Mouse (Mus musculus) neural tube, embryonic 13.5 days (tissue): Measurements from ENCODE around the gene Cltb. TPM values are rescaled to one million over a fixed set of nuclear protein-coding genes. Genes with fewer than 3 reads are reported as not detected.
A peak's percentile ranks its signal among the peaks of the same experiment; 100 is the strongest.

Experiments used
- ATAC-seq: fragments of 200-750 bp; cut with Nextera tagmentation; 2 replicates; pipeline ENCODE4 v1.8.0; 2017; ENCODE audit warnings: low read depth, mild to moderate bottlenecking, moderate TSS enrichment, moderate library complexity
- H3K27ac ChIP-seq: fragments of 300-500 bp; sonication (generic); replicated peaks from 2 replicates; pipeline ENCODE4 v1.5.1; 2015; ENCODE audit warnings: moderate library complexity, mild to moderate bottlenecking, inconsistent platforms
- H3K27me3 ChIP-seq: fragments of 300-500 bp; sonication (generic); 2 replicates; pipeline ENCODE4 v1.6.1; 2015; ENCODE audit warnings: mild to moderate bottlenecking, inconsistent platforms
- H3K36me3 ChIP-seq: fragments of 300-500 bp; sonication (generic); 2 replicates; pipeline ENCODE4 v1.6.1; 2015; ENCODE audit warnings: mild to moderate bottlenecking, inconsistent platforms
- H3K4me1 ChIP-seq: fragments of 300-500 bp; sonication (generic); replicated peaks from 2 replicates; pipeline ENCODE4 v1.6.1; 2015; ENCODE audit warnings: inconsistent platforms
- H3K4me2 ChIP-seq: fragments of 300-500 bp; sonication (generic); 2 replicates; pipeline ENCODE4 v1.6.1; 2015; ENCODE audit warnings: inconsistent platforms, mild to moderate bottlenecking, moderate library complexity
- H3K4me3 ChIP-seq: fragments of 300-500 bp; sonication (generic); 2 replicates; pipeline ENCODE4 v1.5.1; 2015; ENCODE audit warnings: mild to moderate bottlenecking, inconsistent platforms
- H3K9ac ChIP-seq: fragments of 300-500 bp; sonication (generic); 2 replicates; pipeline ENCODE4 v1.6.1; 2015; ENCODE audit warnings: moderate library complexity, mild to moderate bottlenecking, inconsistent platforms
- H3K9me3 ChIP-seq: fragments of 300-500 bp; sonication (generic); 2 replicates; pipeline ENCODE4 v1.6.1; 2016; ENCODE audit warnings: inconsistent platforms
- WGBS: fragments of 180-500 bp; shearing (Covaris S2); methylation state at CpG from one replicate; pipeline ENCODE4 v1.1.7; 2015; 5-methylcytosine and 5-hydroxymethylcytosine counted together
- polyA plus RNA-seq: library from polyadenylated mRNA; unstranded; fragments of >200 nt; fragmentation: Nextera tagmentation; extraction: Ambion mirVana; gene quantifications from 2 replicates; pipeline ENCODE4 v1.2.1, GENCODE M21; 2015

Gene Cltb
- polyA plus RNA-seq, 1 experiment from 2014 or later: 142 TPM

GRCm38 (mm10) chr13:54572621-54573020, 38.5 kb downstream of the Cltb start:
- no peaks in the 10 kb centered on the region for H3K9me3 ChIP-seq
- H3K27me3 ChIP-seq: peaks cover 3% of the 10 kb centered on the region; the same call in 1 of the 2 replicates
- ATAC-seq: no peak
- H3K36me3 ChIP-seq: peaks cover 10% of the 10 kb centered on the region; the same call in 1 of the 2 replicates
- H3K4me1 ChIP-seq: peaks cover 28% of the 10 kb centered on the region
- 84% methylated on average over 4 of the region's 4 CpGs for WGBS
- no peak overlapping the region for H3K27ac ChIP-seq
- H3K4me3 ChIP-seq: no peak overlapping the region
- no peak overlapping the region for H3K4me2 ChIP-seq
- no peak overlapping the region for H3K9ac ChIP-seq

- no peak overlapping the region for H3K4me2 ChIP-seq
- no peak overlapping the region for H3K4me3 ChIP-seq
- ATAC-seq: no peak
- H3K27ac ChIP-seq: no peak overlapping the region
- WGBS: 34% methylated on average over 2 of the region's 2 CpGs
- peaks cover 3% of the 10 kb centered on the region; the same call in 1 of the 2 replicates for H3K27me3 ChIP-seq
- H3K36me3 ChIP-seq: 0 out of 2 replicates have a peak, but pooled peaks cover under 1% of the 10 kb centered on the region
- peaks cover 18% of the 10 kb centered on the region for H3K4me1 ChIP-seq
- H3K9ac ChIP-seq: no peak overlapping the region
- H3K9me3 ChIP-seq: no peaks in the 10 kb centered on the region
These were observed 39.5 kb downstream of the Cltb start for GRCm38 (mm10) chr13:54571637-54572036.

DNA sequence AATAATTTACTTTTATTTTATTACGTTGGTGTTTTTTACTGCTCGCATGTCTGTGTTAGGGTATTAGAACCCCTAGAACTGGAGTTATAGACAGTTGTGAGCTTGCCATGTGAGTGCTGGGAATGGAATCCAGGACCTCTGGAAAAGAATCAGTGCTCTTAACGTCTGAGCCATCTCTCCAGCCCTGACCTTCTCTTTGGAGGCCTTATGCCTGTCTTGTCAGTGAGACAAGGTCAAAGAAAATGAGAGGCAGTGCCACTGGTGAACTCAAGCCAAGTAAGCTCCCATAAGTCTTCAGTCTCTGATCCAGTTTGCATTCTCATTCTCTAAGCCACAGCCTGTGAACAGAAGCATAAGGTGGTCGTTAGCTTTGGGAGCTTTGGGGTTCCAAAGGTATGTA, 40.4 kb downstream of the Cltb start:
- Histone ChIP-seq H3K9ac (no peak overlapping the region), H3K27me3 (peaks cover 3% of the 10 kb centered on the region; the same call in 1 of the 2 replicates), H3K4me2 (no peak overlapping the region), H3K27ac (no peak overlapping the region), H3K9me3 (no peaks in the 10 kb centered on the region), H3K4me3 (no peak overlapping the region), H3K4me1 (peaks cover 9% of the 10 kb centered on the region), H3K36me3 (no peaks in the 10 kb centered on the region)
- ATAC-seq: no peak
- WGBS: 81% methylated on average over 4 of the region's 4 CpGs

- WGBS: 52% methylated on average over 1 of the region's 1 CpGs
- ATAC-seq: no peak
- no peak overlapping the region for H3K27ac ChIP-seq
These were observed 41.9 kb downstream of the Cltb start for GRCm38 (mm10) chr13:54569282-54569681.

DNA sequence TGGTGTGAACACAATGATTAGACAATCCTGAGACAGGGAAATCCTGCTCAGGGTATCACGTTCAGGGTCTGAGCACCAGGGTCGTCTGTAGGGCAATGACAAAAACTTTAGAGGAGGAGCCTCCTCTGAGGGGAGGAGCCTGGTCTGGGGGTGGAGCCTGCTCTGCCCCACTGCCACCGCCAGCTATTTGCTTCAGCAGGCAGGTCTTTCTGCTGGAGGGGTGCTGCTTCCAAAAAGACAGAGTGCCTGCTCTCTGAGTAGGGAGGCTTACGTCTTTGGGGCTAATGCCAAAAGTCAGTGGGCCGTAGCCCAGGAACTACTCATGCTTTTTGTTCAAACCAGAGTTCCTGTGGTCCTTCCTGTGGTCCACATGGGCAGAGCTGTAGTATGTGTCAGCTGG, 42.8 kb downstream of the Cltb start:
- 43% methylated on average over 5 of the region's 5 CpGs for WGBS
- H3K27me3 ChIP-seq: no peaks in the 10 kb centered on the region; the same call in 1 of the 2 replicates
- ATAC-seq: no peak

More at GRCm38 (mm10) chr13:54569282-54569681, 41.9 kb downstream of the Cltb start:
- H3K36me3 ChIP-seq: no peaks in the 10 kb centered on the region
- H3K4me2 ChIP-seq: no peak overlapping the region
- no peaks in the 10 kb centered on the region for H3K9me3 ChIP-seq
- peaks cover 3% of the 10 kb centered on the region; the same call in 1 of the 2 replicates for H3K27me3 ChIP-seq
- peaks cover 3% of the 10 kb centered on the region for H3K4me1 ChIP-seq
- H3K9ac ChIP-seq: no peak overlapping the region
- no peak overlapping the region for H3K4me3 ChIP-seq

GRCm38 (mm10) chr13:54565594-54566345, 45.4 kb downstream of the Cltb start:
- ATAC-seq: peak; percentile 57
- Histone ChIP-seq H3K4me3 (peak overlapping the region; percentile 88), H3K27ac (peak overlapping the region; percentile 90; the same call in 1 of the 2 replicates), H3K27me3 (no peaks in the 10 kb centered on the region), H3K4me1 (peaks cover 17% of the 10 kb centered on the region), H3K4me2 (peak overlapping the region; percentile 78), H3K9me3 (no peaks in the 10 kb centered on the region), H3K36me3 (peaks cover 26% of the 10 kb centered on the region), H3K9ac (peak overlapping the region; percentile 38; the same call in 1 of the 2 replicates)
- 52% methylated on average over 8 of the region's 8 CpGs for WGBS

More for the DNA sequence above, 42.8 kb downstream of the Cltb start:
- Histone ChIP-seq H3K4me3 (no peak overlapping the region), H3K4me1 (peaks cover 10% of the 10 kb centered on the region), H3K36me3 (no peaks in the 10 kb centered on the region), H3K4me2 (no peak overlapping the region), H3K9ac (no peak overlapping the region), H3K27ac (no peak overlapping the region), H3K9me3 (no peaks in the 10 kb centered on the region)

GRCm38 (mm10) chr13:54565201-54565581, 46.0 kb downstream of the Cltb start, which contains the start of gene 4833439L19Rik:
Gene 4833439L19Rik (minus strand): TSS chr13:54565435.
- under 1% methylated on average over 27 of the region's 27 CpGs for WGBS
- ATAC-seq: peak; percentile 97

DNA sequence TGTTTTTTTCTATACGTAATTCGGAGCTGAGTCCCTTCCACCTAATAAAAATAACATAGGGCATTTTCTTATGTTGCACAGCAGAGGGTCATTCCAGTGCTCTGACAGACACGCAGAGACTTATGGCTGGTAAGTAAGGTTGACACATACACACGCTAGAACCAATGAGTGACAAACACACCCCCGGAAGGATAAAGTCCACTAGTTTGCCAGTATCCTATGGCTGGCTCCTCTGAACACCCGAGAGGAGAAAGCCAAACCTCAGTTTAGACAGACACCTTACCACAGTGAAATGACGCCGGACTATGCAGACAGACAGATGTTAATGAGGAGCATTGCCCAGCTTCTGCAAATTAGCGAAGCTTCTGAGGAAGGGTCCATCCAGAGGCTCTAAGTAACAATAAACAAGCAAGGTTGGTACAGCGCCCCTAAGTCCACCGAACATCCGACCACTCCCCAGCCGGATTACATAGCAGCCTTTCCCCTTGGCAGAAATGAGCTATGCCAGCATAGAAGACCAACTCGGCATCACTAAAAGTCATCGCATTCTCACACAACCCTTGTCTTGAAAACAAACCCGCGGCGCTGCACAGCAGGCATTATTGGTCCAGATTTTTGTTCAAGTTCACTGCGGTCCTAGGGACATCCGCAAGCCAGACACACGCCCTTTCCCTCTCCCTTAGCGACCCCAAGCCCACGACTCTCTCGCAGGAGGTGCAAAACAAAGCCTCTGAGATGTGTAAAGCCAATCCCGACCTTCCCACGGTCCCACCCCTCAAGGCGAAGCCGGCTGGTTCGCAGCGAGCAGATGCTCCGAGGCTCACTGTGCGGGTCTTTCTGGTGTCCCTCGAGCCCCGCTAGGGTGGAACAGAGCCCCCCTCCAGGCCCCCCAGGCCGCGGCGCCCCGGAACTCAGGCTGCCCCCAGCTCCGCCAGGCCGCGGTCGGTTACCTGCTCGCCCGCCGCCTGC, 46.6 kb downstream of the Cltb start:
- WGBS: 12% methylated on average over 45 of the region's 45 CpGs
- Histone ChIP-seq H3K9ac (peak overlapping the region; percentile 98), H3K27me3 (no peaks in the 10 kb centered on the region), H3K9me3 (no peaks in the 10 kb centered on the region), H3K4me2 (peak overlapping the region; percentile 78), H3K4me1 (peaks cover 17% of the 10 kb centered on the region), H3K4me3 (peak overlapping the region; percentile 88), H3K27ac (peak overlapping the region; percentile 90), H3K36me3 (peaks cover 38% of the 10 kb centered on the region)
- peak; percentile 70 for ATAC-seq

More at GRCm38 (mm10) chr13:54565201-54565581, 46.0 kb downstream of the Cltb start, which contains the start of gene 4833439L19Rik:
- no peaks in the 10 kb centered on the region for H3K9me3 ChIP-seq
- peak within 1 kb of the TSS; percentile 98 for H3K9ac ChIP-seq
- peaks cover 17% of the 10 kb centered on the region for H3K4me1 ChIP-seq
- H3K4me2 ChIP-seq: peak within 1 kb of the TSS; percentile 78
- H3K4me3 ChIP-seq: peak within 1 kb of the TSS; percentile 88
- peak within 1 kb of the TSS; percentile 90 for H3K27ac ChIP-seq
- H3K27me3 ChIP-seq: no peaks in the 10 kb centered on the region
- peaks cover 31% of the 10 kb centered on the region for H3K36me3 ChIP-seq

DNA sequence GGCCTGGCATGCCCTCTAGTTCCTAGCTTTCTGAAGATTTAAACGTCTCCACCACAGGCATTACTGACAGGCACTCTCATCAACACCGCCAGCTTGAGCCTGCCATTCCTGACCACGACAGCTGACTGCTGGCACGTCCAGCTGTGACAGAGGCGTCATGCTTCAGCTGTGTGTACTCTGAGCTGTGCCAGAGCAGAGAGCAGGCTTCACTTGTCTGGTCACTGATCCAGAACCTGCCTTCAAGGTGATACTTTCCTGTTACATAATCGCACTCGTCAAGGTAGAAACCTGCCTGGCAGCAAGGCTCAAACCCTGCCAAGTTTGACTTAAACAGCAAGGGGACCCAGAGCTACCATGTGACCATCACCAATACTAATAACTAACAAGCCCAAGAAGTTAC, 48.6 kb downstream of the Cltb start:
- no peaks in the 10 kb centered on the region for H3K9me3 ChIP-seq
- ATAC-seq: no peak
- no peak overlapping the region for H3K9ac ChIP-seq
- no peak overlapping the region for H3K27ac ChIP-seq
- H3K36me3 ChIP-seq: peaks cover 58% of the 10 kb centered on the region
- H3K27me3 ChIP-seq: no peaks in the 10 kb centered on the region
- H3K4me2 ChIP-seq: no peak overlapping the region
- WGBS: 84% methylated on average over 7 of the region's 7 CpGs
- H3K4me1 ChIP-seq: peaks cover 17% of the 10 kb centered on the region
- H3K4me3 ChIP-seq: no peak overlapping the region

DNA sequence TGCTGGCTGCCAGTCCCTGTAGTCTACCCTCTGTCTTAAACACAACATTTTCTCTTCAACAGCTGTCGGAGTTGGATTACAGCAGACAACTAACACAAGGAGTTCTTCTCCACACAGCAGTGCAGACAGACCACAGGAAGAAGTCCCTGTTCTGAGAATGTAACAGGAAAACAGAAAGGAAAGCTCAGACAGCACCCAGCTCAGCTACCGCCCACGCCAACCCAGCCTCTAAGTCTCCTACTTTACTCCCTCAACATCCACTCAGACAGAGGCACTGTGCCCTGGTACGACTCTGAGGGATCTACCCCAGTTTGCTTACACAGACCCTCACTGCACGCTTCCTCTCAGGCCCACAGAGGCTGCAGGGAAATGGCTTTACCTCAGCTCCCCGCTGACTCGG, 50.5 kb downstream of the Cltb start:
- H3K4me2 ChIP-seq: no peak overlapping the region
- H3K9ac ChIP-seq: no peak overlapping the region
- H3K36me3 ChIP-seq: peaks cover 77% of the 10 kb centered on the region
- no peak overlapping the region for H3K27ac ChIP-seq
- WGBS: 88% methylated on average over 7 of the region's 7 CpGs
- no peaks in the 10 kb centered on the region for H3K27me3 ChIP-seq
- H3K4me3 ChIP-seq: no peak overlapping the region
- no peak for ATAC-seq
- peaks cover 17% of the 10 kb centered on the region for H3K4me1 ChIP-seq
- H3K9me3 ChIP-seq: no peaks in the 10 kb centered on the region

GRCm38 (mm10) chr13:54559656-54560055, 51.5 kb downstream of the Cltb start:
- H3K27me3 ChIP-seq: no peaks in the 10 kb centered on the region
- H3K4me2 ChIP-seq: no peak overlapping the region
- no peak overlapping the region for H3K4me3 ChIP-seq
- H3K9me3 ChIP-seq: no peaks in the 10 kb centered on the region
- no peak for ATAC-seq
- peaks cover 17% of the 10 kb centered on the region for H3K4me1 ChIP-seq
- H3K36me3 ChIP-seq: peaks cover 86% of the 10 kb centered on the region
- H3K9ac ChIP-seq: no peak overlapping the region
- H3K27ac ChIP-seq: no peak overlapping the region
- WGBS: 92% methylated on average over 2 of the region's 2 CpGs
